Mouse (Mus musculus): ENCODE measurements around the gene Gm10058.
"Not testable (repeated sequence)": the region's sequence is repeated elsewhere in the genome, so short reads cannot be mapped to it uniquely, and the experiment has no call there.

Gm10058 gene

DNA sequence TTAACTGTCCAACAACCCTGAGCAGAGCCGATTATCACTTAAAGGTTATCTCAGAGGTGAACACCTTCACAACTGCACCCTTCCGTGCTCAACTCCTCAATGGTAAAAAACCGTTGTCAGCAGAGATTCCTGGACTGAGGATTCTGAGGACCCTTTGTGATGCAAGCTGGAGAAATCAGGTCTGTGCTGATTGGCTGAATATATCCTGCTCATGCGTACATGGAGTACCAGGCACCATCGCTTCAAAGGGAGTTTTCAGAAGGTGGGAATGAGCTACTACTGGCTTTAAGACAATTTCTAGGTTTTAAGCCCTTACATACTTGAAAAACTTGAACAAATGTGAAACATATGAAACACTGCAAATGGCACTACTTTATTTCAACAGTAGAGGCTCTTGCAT, at the start of gene Gm10058:
TSS of gene Gm10058 (minus strand) at position 101 of the 400 bp plus-strand sequence.
- DNase-seq (ENCODE audit: low spot score): not testable (repeated sequence)

Measured in testis, postnatal 14 days (tissue).